Mouse (Mus musculus): ENCODE results near the gene Stoml3. TPM values are rescaled to one million over a fixed set of nuclear protein-coding genes. Genes with fewer than 3 reads are reported as not detected.
A peak's percentile ranks its signal among the peaks of the same experiment; 100 is the strongest.

Gene Stoml3
- 0.09 TPM in 1 of 2 replicates, not detected in the other for polyA plus RNA-seq (2016; fragmentation: Nextera tagmentation; extraction: Ambion mirVana)

GRCm38 (mm10) chr3:53488353-53488752, at the start of gene Stoml3:
Gene Stoml3 (plus strand): TSS chr3:53488653.
- Histone ChIP-seq H3K36me3 (no peaks in the 10 kb centered on the region), H3K9me3 (no peaks in the 10 kb centered on the region), H3K4me3 (no peak within 1 kb of the TSS), H3K4me1 (replicated peaks) (peaks cover 6% of the 10 kb centered on the region), H3K27me3 (ENCODE audit: insufficient read depth, poor library complexity, severe bottlenecking) (no peaks in the 10 kb centered on the region), H3K27ac (peak within 1 kb of the TSS; percentile 12; the same call in 1 of the 2 replicates)
- DNase-seq (ENCODE audit: low spot score), result no peak
- 73% methylated on average over 6 of the region's 6 CpGs for WGBS

GRCm38 (mm10) chr3:53445540-53445939, 42.9 kb upstream of the Stoml3 start:
- peaks cover 8% of the 10 kb centered on the region; the same call in 1 of the 2 replicates for H3K36me3 ChIP-seq
- 67% methylated on average over 5 of the region's 5 CpGs for WGBS
- DNase-seq (ENCODE audit: low spot score), result no peak
- H3K4me1 ChIP-seq (replicated peaks), result peaks cover 10% of the 10 kb centered on the region
- H3K27me3 ChIP-seq (ENCODE audit: insufficient read depth, poor library complexity, severe bottlenecking), result no peaks in the 10 kb centered on the region
- H3K9me3 ChIP-seq, result no peaks in the 10 kb centered on the region
- no peak overlapping the region for H3K27ac ChIP-seq
- H3K4me3 ChIP-seq, result no peak overlapping the region

GRCm38 (mm10) chr3:53446801-53447200, 41.7 kb upstream of the Stoml3 start:
- no peaks in the 10 kb centered on the region for H3K9me3 ChIP-seq
- 83% methylated on average over 3 of the region's 3 CpGs for WGBS
- no peak overlapping the region for H3K4me3 ChIP-seq
- no peak overlapping the region for H3K27ac ChIP-seq
- H3K36me3 ChIP-seq, result peaks cover 21% of the 10 kb centered on the region
- peaks cover 10% of the 10 kb centered on the region for H3K4me1 ChIP-seq (replicated peaks)
- no peaks in the 10 kb centered on the region for H3K27me3 ChIP-seq (ENCODE audit: insufficient read depth, poor library complexity, severe bottlenecking)
- no peak for DNase-seq (ENCODE audit: low spot score)

GRCm38 (mm10) chr3:53448208-53448607, 40.2 kb upstream of the Stoml3 start:
- peaks cover 10% of the 10 kb centered on the region for H3K4me1 ChIP-seq (replicated peaks)
- no peak for DNase-seq (ENCODE audit: low spot score)
- no peaks in the 10 kb centered on the region for H3K27me3 ChIP-seq (ENCODE audit: insufficient read depth, poor library complexity, severe bottlenecking)
- H3K9me3 ChIP-seq, result no peaks in the 10 kb centered on the region
- no peak overlapping the region for H3K4me3 ChIP-seq
- H3K27ac ChIP-seq, result no peak overlapping the region
- WGBS, result 33% methylated on average over 2 of the region's 2 CpGs
- peaks cover 35% of the 10 kb centered on the region for H3K36me3 ChIP-seq

- Histone ChIP-seq H3K27ac (no peak overlapping the region), H3K4me3 (no peak overlapping the region), H3K9me3 (no peaks in the 10 kb centered on the region), H3K36me3 (peaks cover 60% of the 10 kb centered on the region), H3K27me3 (ENCODE audit: insufficient read depth, poor library complexity, severe bottlenecking) (no peaks in the 10 kb centered on the region), H3K4me1 (replicated peaks) (peaks cover under 1% of the 10 kb centered on the region)
- WGBS, result 95% methylated on average over 11 of the region's 11 CpGs
- no peak for DNase-seq (ENCODE audit: low spot score)
These were observed 37.8 kb upstream of the Stoml3 start for GRCm38 (mm10) chr3:53450666-53451065.

GRCm38 (mm10) chr3:53452351-53452750, 36.1 kb upstream of the Stoml3 start:
- Histone ChIP-seq H3K4me1 (replicated peaks) (no peaks in the 10 kb centered on the region), H3K36me3 (peaks cover 76% of the 10 kb centered on the region), H3K27ac (no peak overlapping the region), H3K27me3 (ENCODE audit: insufficient read depth, poor library complexity, severe bottlenecking) (no peaks in the 10 kb centered on the region), H3K9me3 (no peaks in the 10 kb centered on the region), H3K4me3 (no peak overlapping the region)
- no peak for DNase-seq (ENCODE audit: low spot score)
- 93% methylated on average over 10 of the region's 10 CpGs for WGBS

GRCm38 (mm10) chr3:53453346-53453745, 35.1 kb upstream of the Stoml3 start:
- H3K9me3 ChIP-seq, result no peaks in the 10 kb centered on the region
- no peak overlapping the region for H3K4me3 ChIP-seq
- 93% methylated on average over 7 of the region's 7 CpGs for WGBS
- H3K4me1 ChIP-seq (replicated peaks), result no peaks in the 10 kb centered on the region
- no peaks in the 10 kb centered on the region for H3K27me3 ChIP-seq (ENCODE audit: insufficient read depth, poor library complexity, severe bottlenecking)
- peaks cover 86% of the 10 kb centered on the region for H3K36me3 ChIP-seq
- no peak overlapping the region for H3K27ac ChIP-seq
- no peak for DNase-seq (ENCODE audit: low spot score)

GRCm38 (mm10) chr3:53454005-53454404, 34.4 kb upstream of the Stoml3 start:
- Histone ChIP-seq H3K4me3 (no peak overlapping the region), H3K36me3 (peaks cover 93% of the 10 kb centered on the region), H3K27ac (no peak overlapping the region), H3K4me1 (replicated peaks) (no peaks in the 10 kb centered on the region), H3K9me3 (no peaks in the 10 kb centered on the region), H3K27me3 (ENCODE audit: insufficient read depth, poor library complexity, severe bottlenecking) (no peaks in the 10 kb centered on the region)
- WGBS, result 92% methylated on average over 6 of the region's 6 CpGs
- no peak for DNase-seq (ENCODE audit: low spot score)

- 92% methylated on average over 6 of the region's 6 CpGs for WGBS
- Histone ChIP-seq H3K27me3 (ENCODE audit: insufficient read depth, poor library complexity, severe bottlenecking) (no peaks in the 10 kb centered on the region), H3K4me1 (replicated peaks) (no peaks in the 10 kb centered on the region), H3K9me3 (no peaks in the 10 kb centered on the region), H3K27ac (no peak overlapping the region), H3K36me3 (peaks cover 97% of the 10 kb centered on the region), H3K4me3 (no peak overlapping the region)
- DNase-seq (ENCODE audit: low spot score), result no peak
These were observed 33.9 kb upstream of the Stoml3 start for GRCm38 (mm10) chr3:53454561-53454960.

- 85% methylated on average over 7 of the region's 7 CpGs for WGBS
- no peaks in the 10 kb centered on the region for H3K27me3 ChIP-seq (ENCODE audit: insufficient read depth, poor library complexity, severe bottlenecking)
- DNase-seq (ENCODE audit: low spot score), result no peak
- no peaks in the 10 kb centered on the region for H3K9me3 ChIP-seq
- no peak overlapping the region for H3K4me3 ChIP-seq
- H3K4me1 ChIP-seq (replicated peaks), result no peaks in the 10 kb centered on the region
- H3K27ac ChIP-seq, result no peak overlapping the region
- H3K36me3 ChIP-seq, result peaks cover 98% of the 10 kb centered on the region
These were observed 33.5 kb upstream of the Stoml3 start for GRCm38 (mm10) chr3:53454984-53455383.

GRCm38 (mm10) chr3:53457750-53458149, 30.7 kb upstream of the Stoml3 start:
- WGBS, result 75% methylated on average over 5 of the region's 5 CpGs
- DNase-seq (ENCODE audit: low spot score), result no peak

GRCm38 (mm10) chr3:53460106-53460505, 28.3 kb upstream of the Stoml3 start:
- Histone ChIP-seq H3K9me3 (no peaks in the 10 kb centered on the region), H3K27ac (no peak overlapping the region), H3K36me3 (peaks cover 58% of the 10 kb centered on the region), H3K4me1 (replicated peaks) (peaks cover 16% of the 10 kb centered on the region), H3K4me3 (no peak overlapping the region), H3K27me3 (ENCODE audit: insufficient read depth, poor library complexity, severe bottlenecking) (no peaks in the 10 kb centered on the region)
- WGBS, result 87% methylated on average over 9 of the region's 9 CpGs
- DNase-seq (ENCODE audit: low spot score), result no peak

More at GRCm38 (mm10) chr3:53457750-53458149, 30.7 kb upstream of the Stoml3 start:
- Histone ChIP-seq H3K9me3 (no peaks in the 10 kb centered on the region), H3K4me3 (no peak overlapping the region), H3K27ac (no peak overlapping the region), H3K36me3 (peaks cover 82% of the 10 kb centered on the region), H3K27me3 (ENCODE audit: insufficient read depth, poor library complexity, severe bottlenecking) (no peaks in the 10 kb centered on the region), H3K4me1 (replicated peaks) (peaks cover 10% of the 10 kb centered on the region)

- WGBS, result 9% methylated on average over 9 of the region's 9 CpGs
- Histone ChIP-seq H3K27ac (peak overlapping the region; percentile 96), H3K27me3 (ENCODE audit: insufficient read depth, poor library complexity, severe bottlenecking) (no peaks in the 10 kb centered on the region), H3K36me3 (peaks cover 35% of the 10 kb centered on the region), H3K9me3 (no peaks in the 10 kb centered on the region), H3K4me1 (replicated peaks) (peaks cover 41% of the 10 kb centered on the region), H3K4me3 (peak overlapping the region; percentile 83)
- DNase-seq (ENCODE audit: low spot score), result no peak
These were observed 25.8 kb upstream of the Stoml3 start for GRCm38 (mm10) chr3:53462701-53463045.
